Mouse (Mus musculus): Measurements from ENCODE around the gene Ppm1f. TPM values are rescaled to one million over a fixed set of nuclear protein-coding genes. Genes with fewer than 3 reads are reported as not detected.

Ppm1f gene
- polyA plus RNA-seq, 1 experiment from 2014 or later, result 26.5 TPM

DNA sequence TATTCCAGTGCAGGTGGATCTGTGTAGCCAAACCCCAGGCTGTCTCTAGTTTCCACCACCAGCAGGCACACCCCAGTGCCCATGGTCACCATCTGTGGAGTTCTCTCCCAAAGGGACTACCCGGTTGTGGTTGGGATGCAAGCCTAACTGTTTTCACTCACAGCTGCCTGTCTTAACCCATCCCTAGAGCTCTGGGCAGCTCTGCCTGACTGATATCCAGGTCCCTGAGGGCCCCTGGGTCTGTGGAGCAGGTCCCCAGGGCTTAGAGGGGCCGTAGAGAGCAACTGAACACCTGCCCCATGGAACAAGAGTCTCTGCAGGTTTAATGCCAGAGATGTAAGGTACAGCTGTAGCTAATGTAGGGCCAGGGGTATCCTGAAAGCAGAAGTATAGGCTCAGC, 32.3 kb upstream of the Ppm1f start, which contains the start of gene Igll1:
TSS of gene Igll1 (minus strand) at position 8 of the 400 bp plus-strand sequence.
- no peaks in the 10 kb centered on the region for H3K9me3 ChIP-seq (ENCODE audit: control insufficient read depth, low read length)
- H3K27me3 ChIP-seq (ENCODE audit: control insufficient read depth, insufficient read depth, low read length), result no peaks in the 10 kb centered on the region
- no peak for DNase-seq (ENCODE audit: low spot score)
- no peak within 1 kb of the TSS for H3K4me2 ChIP-seq (ENCODE audit: low read depth, severe bottlenecking)
- H3K4me1 ChIP-seq (ENCODE audit: control insufficient read depth, insufficient read depth, low read length), result no peaks in the 10 kb centered on the region
- H3K9ac ChIP-seq (ENCODE audit: low read length), result no peak within 1 kb of the TSS
- ATAC-seq (ENCODE audit: insufficient number of reproducible peaks, low FRiP score, low TSS enrichment, low read depth), result no peak
- H3K27ac ChIP-seq (replicated peaks; ENCODE audit: low read depth, low read length), result no peak within 1 kb of the TSS
- 74% methylated on average over 2 of the region's 2 CpGs for WGBS
- H3K36me3 ChIP-seq (ENCODE audit: control insufficient read depth, insufficient read depth, low read length), result no peaks in the 10 kb centered on the region
- H3K4me3 ChIP-seq (ENCODE audit: low read depth, low read length), result no peak within 1 kb of the TSS

DNA sequence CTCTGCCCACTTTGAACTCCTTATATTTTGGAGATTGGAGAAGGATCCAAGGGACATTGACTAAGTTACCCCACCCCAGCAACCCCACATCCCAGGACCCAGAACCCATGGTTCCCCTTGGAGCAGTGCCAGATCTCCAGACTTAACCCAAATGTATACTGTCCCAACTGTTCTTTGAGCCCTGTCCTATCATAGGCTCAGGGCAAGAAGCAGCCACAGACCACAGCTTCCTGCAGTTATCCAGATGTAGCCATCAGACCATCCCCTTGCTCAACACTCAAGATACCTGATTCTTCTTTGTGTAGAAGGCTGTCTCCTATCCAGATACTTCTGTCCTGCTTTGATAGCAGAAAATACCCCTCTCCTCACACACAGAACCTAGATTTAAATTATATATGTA, 31.1 kb upstream of the Ppm1f start:
- H3K4me3 ChIP-seq (ENCODE audit: low read depth, low read length), result no peak overlapping the region
- no peaks in the 10 kb centered on the region for H3K4me1 ChIP-seq (ENCODE audit: control insufficient read depth, insufficient read depth, low read length)
- DNase-seq (ENCODE audit: low spot score), result no peak
- no peak overlapping the region for H3K9ac ChIP-seq (ENCODE audit: low read length)
- no peaks in the 10 kb centered on the region for H3K9me3 ChIP-seq (ENCODE audit: control insufficient read depth, low read length)
- H3K27me3 ChIP-seq (ENCODE audit: control insufficient read depth, insufficient read depth, low read length), result no peaks in the 10 kb centered on the region
- H3K4me2 ChIP-seq (ENCODE audit: low read depth, severe bottlenecking), result no peak overlapping the region
- no peak for ATAC-seq (ENCODE audit: insufficient number of reproducible peaks, low FRiP score, low TSS enrichment, low read depth)
- no peak overlapping the region for H3K27ac ChIP-seq (replicated peaks; ENCODE audit: low read depth, low read length)
- H3K36me3 ChIP-seq (ENCODE audit: control insufficient read depth, insufficient read depth, low read length), result no peaks in the 10 kb centered on the region

DNA sequence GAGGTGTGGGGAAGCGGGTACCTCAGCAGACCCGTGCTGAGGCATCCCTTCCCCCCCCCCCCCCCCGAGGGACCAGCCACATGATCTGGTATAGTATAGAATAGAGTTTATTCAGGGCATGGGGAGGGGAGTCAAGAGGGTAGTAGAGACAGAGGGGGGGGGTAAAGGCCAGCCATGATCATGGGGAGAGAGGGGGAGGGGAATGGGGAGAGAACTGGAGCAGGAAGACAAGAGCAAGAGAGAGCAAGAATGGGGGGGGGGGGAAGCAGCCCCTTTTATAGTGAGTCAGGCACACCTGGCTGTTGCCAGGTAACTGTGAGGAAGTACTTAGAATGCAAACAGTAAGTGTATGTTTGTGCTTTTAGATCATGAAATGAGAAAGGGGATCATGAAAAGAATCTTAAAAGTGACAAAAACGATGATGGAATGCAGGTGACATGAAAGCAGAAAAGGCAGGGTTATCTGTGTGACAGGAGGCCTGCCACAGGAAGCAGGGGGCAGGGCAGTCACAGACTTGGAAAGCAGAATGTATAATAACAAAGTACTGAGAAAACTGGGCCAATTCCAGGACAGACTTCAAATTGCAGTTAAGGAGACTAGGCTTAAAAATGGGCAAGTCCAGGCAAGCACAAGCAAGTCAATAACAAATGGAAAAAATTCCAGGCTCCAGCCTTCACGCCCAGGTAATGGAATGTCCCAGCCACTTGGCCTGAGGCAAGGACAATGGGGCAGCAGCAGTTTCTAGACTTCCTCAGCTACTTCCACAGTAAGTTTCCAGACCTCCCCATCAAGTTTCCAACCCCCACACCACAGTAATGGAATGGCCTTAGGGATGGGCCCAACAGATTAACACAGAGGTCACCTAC, 30.3 kb upstream of the Ppm1f start:
- 51% methylated on average over 4 of the region's 5 CpGs for WGBS
- Histone ChIP-seq H3K4me1 (ENCODE audit: control insufficient read depth, insufficient read depth, low read length) (no peaks in the 10 kb centered on the region), H3K9me3 (ENCODE audit: control insufficient read depth, low read length) (no peaks in the 10 kb centered on the region), H3K27ac (replicated peaks; ENCODE audit: low read depth, low read length) (no peak overlapping the region), H3K27me3 (ENCODE audit: control insufficient read depth, insufficient read depth, low read length) (no peaks in the 10 kb centered on the region), H3K9ac (ENCODE audit: low read length) (no peak overlapping the region), H3K4me2 (ENCODE audit: low read depth, severe bottlenecking) (no peak overlapping the region), H3K36me3 (ENCODE audit: control insufficient read depth, insufficient read depth, low read length) (no peaks in the 10 kb centered on the region), H3K4me3 (ENCODE audit: low read depth, low read length) (no peak overlapping the region)
- DNase-seq (ENCODE audit: low spot score) (peak; percentile 28), ATAC-seq (ENCODE audit: insufficient number of reproducible peaks, low FRiP score, low TSS enrichment, low read depth) (no peak)

DNA sequence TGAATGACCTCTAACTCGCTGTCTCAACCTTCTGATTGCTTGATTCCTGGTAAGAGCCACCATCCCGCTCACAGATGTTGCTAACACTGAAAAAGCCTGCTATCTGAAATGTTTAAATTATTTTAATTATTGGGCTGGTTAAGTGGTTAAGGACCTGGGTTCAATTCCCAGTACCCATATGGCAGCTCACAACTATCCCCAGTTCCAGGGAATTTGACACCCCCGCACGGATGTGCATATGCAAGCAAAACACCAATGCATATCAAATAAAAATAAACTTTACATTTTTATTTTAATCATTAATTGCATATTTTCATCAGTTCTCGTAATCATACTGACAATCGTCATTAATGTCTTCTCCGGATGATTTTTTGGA, 26.0 kb upstream of the Ppm1f start:
- Histone ChIP-seq H3K36me3 (ENCODE audit: control insufficient read depth, insufficient read depth, low read length) (no peaks in the 10 kb centered on the region), H3K9ac (ENCODE audit: low read length) (peak overlapping the region; percentile 81), H3K4me3 (ENCODE audit: low read depth, low read length) (peak overlapping the region; percentile 66), H3K9me3 (ENCODE audit: control insufficient read depth, low read length) (no peaks in the 10 kb centered on the region), H3K27me3 (ENCODE audit: control insufficient read depth, insufficient read depth, low read length) (no peaks in the 10 kb centered on the region), H3K4me2 (ENCODE audit: low read depth, severe bottlenecking) (peak overlapping the region; percentile 32; the same call in 1 of the 2 replicates), H3K27ac (replicated peaks; ENCODE audit: low read depth, low read length) (0 out of 2 replicates have a peak overlapping the region, but pooled peaks have one; percentile 6), H3K4me1 (ENCODE audit: control insufficient read depth, insufficient read depth, low read length) (peaks cover 5% of the 10 kb centered on the region; the same call in 1 of the 2 replicates)
- DNase-seq (ENCODE audit: low spot score) (no peak), ATAC-seq (ENCODE audit: insufficient number of reproducible peaks, low FRiP score, low TSS enrichment, low read depth) (peak; percentile 42)
- 38% methylated on average over 7 of the region's 7 CpGs for WGBS

DNA sequence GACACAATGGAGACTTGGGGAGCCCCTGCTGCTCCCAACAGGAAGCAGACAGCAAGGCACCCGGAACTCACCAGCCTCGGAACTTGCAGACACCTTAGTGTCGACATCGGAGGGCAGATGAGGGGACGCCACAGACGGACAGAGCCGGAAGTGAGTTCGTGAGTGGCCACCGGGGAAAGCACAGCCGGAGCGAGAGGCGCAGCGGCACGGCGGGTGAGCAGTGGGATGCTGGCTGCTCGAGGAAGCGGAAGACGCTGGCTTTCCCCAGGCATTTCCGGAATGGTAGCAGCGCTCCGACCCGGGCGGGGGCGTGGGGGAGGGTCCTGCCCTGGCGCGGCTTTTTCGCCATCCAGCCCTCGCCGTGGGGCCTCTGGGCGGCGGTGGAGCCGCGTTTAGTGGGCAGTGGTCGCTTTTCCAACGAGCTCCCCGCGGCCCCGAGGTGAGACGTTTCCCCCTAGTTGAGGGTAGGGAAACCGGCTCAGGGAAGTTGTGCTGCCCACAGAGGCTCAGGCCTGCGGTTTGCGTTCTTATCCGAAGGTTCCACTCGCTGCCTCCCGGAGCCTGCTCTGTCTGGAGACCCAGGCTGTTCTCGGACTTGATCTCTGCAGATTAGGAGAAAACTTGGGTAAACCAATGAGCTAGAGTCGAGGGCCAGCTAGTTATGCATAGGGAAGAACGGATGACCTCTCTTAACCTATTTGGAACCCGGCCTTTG, 25.5 kb upstream of the Ppm1f start, which contains the start of the genes Top3b and Vpreb1:
TSS of gene Top3b (plus strand) at position 120 of the 715 bp plus-strand sequence.
TSS of gene Vpreb1 (minus strand) at position 227 of the 715 bp plus-strand sequence.
- Histone ChIP-seq H3K36me3 (ENCODE audit: control insufficient read depth, insufficient read depth, low read length) (no peaks in the 10 kb centered on the region), H3K4me1 (ENCODE audit: control insufficient read depth, insufficient read depth, low read length) (peaks cover 5% of the 10 kb centered on the region; the same call in 1 of the 2 replicates), H3K9ac (ENCODE audit: low read length) (peak within 1 kb of the TSS; percentile 81), H3K27me3 (ENCODE audit: control insufficient read depth, insufficient read depth, low read length) (no peaks in the 10 kb centered on the region), H3K4me2 (ENCODE audit: low read depth, severe bottlenecking) (peak within 1 kb of the TSS; percentile 63), H3K27ac (replicated peaks; ENCODE audit: low read depth, low read length) (peak within 1 kb of the TSS; percentile 93), H3K4me3 (ENCODE audit: low read depth, low read length) (peak within 1 kb of the TSS; percentile 66), H3K9me3 (ENCODE audit: control insufficient read depth, low read length) (no peaks in the 10 kb centered on the region)
- DNase-seq (ENCODE audit: low spot score) (peak; percentile 97), ATAC-seq (ENCODE audit: insufficient number of reproducible peaks, low FRiP score, low TSS enrichment, low read depth) (peak; percentile 96)
- under 1% methylated on average over 49 of the region's 49 CpGs for WGBS

DNA sequence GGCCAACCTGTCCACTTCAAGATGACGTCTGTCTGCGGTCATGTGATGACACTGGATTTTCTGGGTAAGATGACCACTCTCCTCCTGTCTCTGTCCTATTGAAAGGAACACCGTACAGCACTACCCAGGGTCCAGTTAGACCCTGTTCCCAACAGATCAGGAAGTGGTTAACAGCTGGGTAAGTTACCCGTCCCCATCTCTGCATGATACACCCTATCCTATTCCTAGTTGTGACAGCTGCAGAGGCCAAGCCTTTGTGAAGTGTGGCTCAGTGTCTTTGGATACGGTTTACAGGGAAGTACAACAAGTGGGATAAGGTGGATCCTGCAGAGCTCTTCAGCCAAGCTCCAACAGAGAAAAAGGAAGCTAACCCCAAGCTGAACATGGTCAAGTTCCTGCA, 17.2 kb upstream of the Ppm1f start:
- no peaks in the 10 kb centered on the region for H3K4me1 ChIP-seq (ENCODE audit: control insufficient read depth, insufficient read depth, low read length)
- ATAC-seq (ENCODE audit: insufficient number of reproducible peaks, low FRiP score, low TSS enrichment, low read depth), result no peak
- peaks cover 33% of the 10 kb centered on the region for H3K36me3 ChIP-seq (ENCODE audit: control insufficient read depth, insufficient read depth, low read length)
- H3K9me3 ChIP-seq (ENCODE audit: control insufficient read depth, low read length), result no peaks in the 10 kb centered on the region
- H3K9ac ChIP-seq (ENCODE audit: low read length), result no peak overlapping the region
- DNase-seq (ENCODE audit: low spot score), result no peak
- no peaks in the 10 kb centered on the region for H3K27me3 ChIP-seq (ENCODE audit: control insufficient read depth, insufficient read depth, low read length)
- no peak overlapping the region for H3K4me3 ChIP-seq (ENCODE audit: low read depth, low read length)
- 92% methylated on average over 5 of the region's 5 CpGs for WGBS
- H3K4me2 ChIP-seq (ENCODE audit: low read depth, severe bottlenecking), result no peak overlapping the region
- H3K27ac ChIP-seq (replicated peaks; ENCODE audit: low read depth, low read length), result no peak overlapping the region

DNA sequence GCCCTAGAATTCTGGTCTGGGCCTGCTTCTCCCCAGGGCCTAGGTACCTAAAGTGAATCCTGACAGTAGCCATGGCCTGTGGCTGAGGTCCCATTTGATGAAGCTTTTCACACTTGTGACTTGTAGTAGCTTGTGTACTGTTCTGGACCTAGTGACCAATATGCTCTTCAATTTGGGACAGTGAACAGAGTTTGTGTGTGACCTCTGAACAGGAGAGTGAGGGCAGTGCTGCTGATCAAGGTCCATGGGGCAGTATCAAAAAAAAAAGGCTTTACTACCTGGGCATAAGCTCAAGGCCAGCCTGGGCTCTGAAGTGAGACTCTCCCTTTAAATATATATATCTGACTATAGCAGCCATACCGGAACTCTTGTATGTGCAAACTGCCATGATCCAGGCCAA, 7.9 kb upstream of the Ppm1f start:
- no peak overlapping the region for H3K9ac ChIP-seq (ENCODE audit: low read length)
- peaks cover 18% of the 10 kb centered on the region; the same call in 1 of the 2 replicates for H3K36me3 ChIP-seq (ENCODE audit: control insufficient read depth, insufficient read depth, low read length)
- ATAC-seq (ENCODE audit: insufficient number of reproducible peaks, low FRiP score, low TSS enrichment, low read depth), result no peak
- no peak overlapping the region for H3K27ac ChIP-seq (replicated peaks; ENCODE audit: low read depth, low read length)
- WGBS, result 88% methylated on average over 1 of the region's 1 CpGs
- H3K4me2 ChIP-seq (ENCODE audit: low read depth, severe bottlenecking), result no peak overlapping the region
- H3K4me3 ChIP-seq (ENCODE audit: low read depth, low read length), result no peak overlapping the region
- no peaks in the 10 kb centered on the region for H3K9me3 ChIP-seq (ENCODE audit: control insufficient read depth, low read length)
- H3K4me1 ChIP-seq (ENCODE audit: control insufficient read depth, insufficient read depth, low read length), result no peaks in the 10 kb centered on the region
- no peak for DNase-seq (ENCODE audit: low spot score)
- H3K27me3 ChIP-seq (ENCODE audit: control insufficient read depth, insufficient read depth, low read length), result no peaks in the 10 kb centered on the region

DNA sequence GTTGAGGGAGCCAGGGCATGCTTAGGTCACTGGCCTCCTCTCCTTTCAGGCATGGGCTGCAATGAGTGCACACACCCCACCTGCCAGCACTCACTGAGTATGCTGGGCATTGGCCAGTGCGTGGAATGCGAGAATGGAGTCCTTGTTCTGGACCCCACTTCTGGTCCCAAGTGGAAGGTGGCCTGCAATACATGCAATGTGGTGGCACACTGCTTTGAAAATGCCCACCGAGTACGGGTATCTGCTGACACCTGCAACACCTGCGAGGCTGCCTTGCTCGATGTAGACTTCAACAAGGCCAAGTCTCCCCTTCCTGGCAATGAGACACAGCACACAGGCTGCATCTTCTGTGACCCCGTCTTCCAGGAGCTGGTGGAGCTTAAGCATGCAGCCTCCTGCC, 3.9 kb upstream of the Ppm1f start:
- Histone ChIP-seq H3K9ac (ENCODE audit: low read length) (no peak overlapping the region), H3K27ac (replicated peaks; ENCODE audit: low read depth, low read length) (no peak overlapping the region), H3K27me3 (ENCODE audit: control insufficient read depth, insufficient read depth, low read length) (no peaks in the 10 kb centered on the region), H3K36me3 (ENCODE audit: control insufficient read depth, insufficient read depth, low read length) (peaks cover 17% of the 10 kb centered on the region; the same call in 1 of the 2 replicates), H3K4me2 (ENCODE audit: low read depth, severe bottlenecking) (no peak overlapping the region), H3K9me3 (ENCODE audit: control insufficient read depth, low read length) (no peaks in the 10 kb centered on the region), H3K4me3 (ENCODE audit: low read depth, low read length) (no peak overlapping the region), H3K4me1 (ENCODE audit: control insufficient read depth, insufficient read depth, low read length) (peaks cover 5% of the 10 kb centered on the region; the same call in 1 of the 2 replicates)
- WGBS, result 93% methylated on average over 7 of the region's 7 CpGs
- ATAC-seq (ENCODE audit: insufficient number of reproducible peaks, low FRiP score, low TSS enrichment, low read depth) (no peak), DNase-seq (ENCODE audit: low spot score) (no peak)
